In genomic region chr1:62984566-62984965, GRCm38 (mm10) we compare ENCODE assay signal across 8 mouse cellular contexts.
DNase-seq lines count a peak whose midpoint lies in the region; ATAC-seq and TF ChIP-seq lines count a peak whose summit lies in the region.

No protein-coding gene starts in this region.

- TF ChIP-seq CTCF in Patski (IDR thresholded peaks at IDR 0.05) = peak; percentile 86
- peak; percentile 89 for TF ChIP-seq CTCF in left cerebral cortex, adult 2 months (IDR thresholded peaks at IDR 0.05)

- CTCF ChIA-PET in Patski (lab: Charles Lee) = interaction anchor here (0.9 to 4.2 kb wide), 8 partner anchors 9 to 102 kb away, joined by 3 to 18 read pairs (median 4); no protein-coding TSS in a partner anchor

- peak; percentile 72 for ATAC-seq in Patski
- peak; percentile 97 for ATAC-seq in frontal cortex, adult (ENCODE audit: low TSS enrichment)
- peak; percentile 54 for ATAC-seq in inflammation-experienced regulatory T-cells, adult 6 months
- 0 out of 2 replicates have a peak, but pooled peaks have one; percentile 38 for ATAC-seq in megakaryocyte, adult 5-6 weeks (ENCODE audit: poor library complexity, severe bottlenecking)

- intact Hi-C loops in left cerebral cortex, adult 2 months (cut with DNase I) = loop anchor here (5.0 kb wide), 1 partner anchor 1802 kb away; no protein-coding TSS in a partner anchor

- H3K27me3 ChIP-seq in Patski = no peaks in the 10 kb centered on the region

- POLR2A ChIA-PET in Patski (lab: Charles Lee) = interaction anchor here (0.6 kb wide), 1 partner anchor 1885 kb away, joined by 4 read pairs; no protein-coding TSS in a partner anchor

- H3K27ac ChIP-seq in left cerebral cortex, adult 2 months = no peak overlapping the region

- in situ Hi-C loops in Patski (cut with MboI; ENCODE audit: low pct_unique_long_range_greater_than_20kb) = no loop called here

- H3K4me3 ChIP-seq in left cerebral cortex, adult 2 months = peak overlapping the region; percentile 30

- no peak for DNase-seq in Patski (ENCODE audit: low read depth, low spot score)
- peak; percentile 61 to 65 for DNase-seq in cerebellum, adult 18-20 months
- peak; percentile 46 to 63 for DNase-seq in left cerebral cortex, adult 2 months (ENCODE audit: extremely low spot score in 1 of 2, low spot score in 2 of 2)
- peak; percentile 29 to 51 for DNase-seq in right cerebral cortex, postnatal 10 days (ENCODE audit: low spot score in 2 of 2)
- DNase-seq in MN1 (ENCODE audit: low spot score) = no peak

Comparison
In these comparisons a context has a peak if more than half of its experiments do, and no peak if none do; other contexts are left out.
1. ATAC-seq: peak in every context shown above with its lines; median percentile 97 in frontal cortex, adult; 72 in Patski; 54 in inflammation-experienced regulatory T-cells, adult 6 months; 38 in megakaryocyte, adult 5-6 weeks.
2. DNase-seq: peak in cerebellum, adult 18-20 months (2 of 2), left cerebral cortex, adult 2 months (2 of 2) and right cerebral cortex, postnatal 10 days (2 of 2); none in Patski (single experiment) and MN1 (single experiment).